Mouse (Mus musculus) Patski (cell line): Measurements from ENCODE around the gene Slc23a4. TPM values are rescaled to one million over a fixed set of nuclear protein-coding genes. Genes with fewer than 3 reads are reported as not detected.

Source experiments
- ATAC-seq: fragments of 100-300 bp; one replicate; pipeline ENCODE4 v1.8.0; 2021
- CTCF ChIA-PET: fragments of 350-600 bp; sonication (Branson Sonifier 250); formaldehyde crosslinking; loops from one replicate; lab custom pipeline; 2022; ENCODE audit warnings: inconsistent platforms; lab: Charles Lee
- POLR2A ChIA-PET: fragments of 350-600 bp; sonication (Branson Sonifier 250); formaldehyde crosslinking; loops from one replicate; lab custom pipeline; 2022; ENCODE audit warnings: antibody characterized with exemption, inconsistent platforms; lab: Charles Lee
- DNase-seq: peaks from one replicate; pipeline ENCODE4 v3.0.0-alpha.2; 2011; ENCODE audit warnings: low read depth, low spot score
- H3K27me3 ChIP-seq: fragments of 371-371 bp; one replicate; pipeline ENCODE4 v1.5.1; 2021
- CTCF ChIP-seq: fragments of 100-300 bp; IDR thresholded peaks from one replicate; pipeline ENCODE4 v1.5.1; 2021
- in situ Hi-C: fragments of 300-500 bp; cut with MboI; formaldehyde crosslinking; loops from 3 replicates; pipeline ENCODE4 v1.11.1; 2018; ENCODE audit warnings: low pct_unique_long_range_greater_than_20kb, mixed read lengths
- polyA plus RNA-seq: library from polyadenylated mRNA; unstranded; gene quantifications from one replicate; pipeline ENCODE4 v1.2.3, GENCODE M21; 2021

Slc23a4 gene
- polyA plus RNA-seq, 1 experiment from 2014 or later: 0.10 TPM

DNA sequence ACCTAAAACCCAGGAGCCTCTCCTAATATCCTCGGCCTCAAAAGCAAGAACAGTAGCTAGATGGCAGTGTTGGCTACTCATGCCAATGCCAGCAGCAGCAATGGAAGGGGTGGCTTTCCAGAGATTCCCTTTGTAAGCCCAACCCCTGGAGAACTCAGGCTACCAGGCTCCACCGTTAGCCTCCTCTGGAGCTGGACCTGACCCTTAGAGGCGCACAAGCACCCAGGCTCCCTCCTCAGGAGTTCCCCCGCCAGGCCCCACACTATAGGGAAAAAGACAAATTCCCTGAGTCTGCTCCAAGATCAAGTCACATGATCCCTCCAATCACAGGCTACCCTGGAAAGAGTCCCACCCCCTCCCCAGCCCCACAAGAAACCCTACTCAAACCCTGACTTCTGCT, 10.9 kb upstream of the Slc23a4 start:
- no peaks in the 10 kb centered on the region for H3K27me3 ChIP-seq
- CTCF ChIA-PET: no interaction called here
- ATAC-seq (no peak), DNase-seq (no peak)
- in situ Hi-C loops: loop anchor here (5.0 kb wide), 1 partner anchor 52 kb away; no protein-coding TSS in a partner anchor
- TF ChIP-seq CTCF: peak; percentile 52
- POLR2A ChIA-PET: no interaction called here

DNA sequence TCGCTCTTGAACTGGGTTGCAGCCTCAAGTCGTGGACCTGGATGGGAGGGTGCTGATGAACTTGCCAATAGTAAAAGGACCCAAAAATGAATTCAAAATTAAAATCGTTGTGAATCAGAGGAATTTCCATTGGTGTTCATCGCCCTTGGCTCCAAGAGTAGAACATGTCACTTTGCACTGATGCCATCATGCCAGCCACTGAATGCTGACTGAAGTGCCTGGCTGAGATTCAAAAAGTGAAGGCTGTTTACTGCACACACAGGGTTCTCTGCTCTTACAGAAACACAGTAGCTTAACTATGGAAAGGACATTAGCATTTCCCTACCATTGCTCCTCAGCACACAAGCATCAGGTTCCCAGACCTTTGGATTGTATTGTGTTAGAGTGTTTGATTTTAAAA, 8.3 kb upstream of the Slc23a4 start:
- H3K27me3 ChIP-seq: no peaks in the 10 kb centered on the region
- DNase-seq (no peak), ATAC-seq (no peak)
- POLR2A ChIA-PET: no interaction called here
- TF ChIP-seq CTCF: no peak
- in situ Hi-C loops: loop anchor here (5.0 kb wide), 1 partner anchor 49 kb away; no protein-coding TSS in a partner anchor
- CTCF ChIA-PET: no interaction called here

DNA sequence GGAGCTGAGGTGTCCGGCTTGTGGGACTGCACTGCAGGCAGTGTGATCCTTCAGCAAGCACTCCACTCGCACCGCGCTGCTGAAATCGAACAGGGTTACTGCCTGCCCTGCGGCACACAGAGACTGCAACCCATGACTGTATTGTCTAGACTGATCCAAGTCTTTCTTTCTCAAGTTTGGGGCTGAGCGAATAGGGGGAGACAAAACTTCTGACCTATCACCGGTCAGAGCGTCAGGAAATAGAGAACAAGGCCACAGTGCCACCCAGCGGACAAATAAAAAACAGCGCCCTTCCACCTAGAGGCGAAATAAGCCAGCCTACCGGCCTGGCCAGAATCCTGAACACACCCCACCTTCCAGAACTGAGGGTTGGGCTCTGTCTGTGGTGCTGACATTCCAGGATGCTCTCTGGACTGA, 7.1 kb upstream of the Slc23a4 start:
- in situ Hi-C loops: loop anchor here (5.0 kb wide), 1 partner anchor 48 kb away; no protein-coding TSS in a partner anchor
- peak; percentile 39 for DNase-seq
- no peaks in the 10 kb centered on the region for H3K27me3 ChIP-seq
- peak; percentile 62 for ATAC-seq
- CTCF ChIA-PET: interaction anchor here (1.0 to 2.1 kb wide), 4 partner anchors 17 to 58 kb away, joined by 3 to 6 read pairs (median 4); no protein-coding TSS in a partner anchor
- POLR2A ChIA-PET: no interaction called here
- TF ChIP-seq CTCF: peak; percentile 93

DNA sequence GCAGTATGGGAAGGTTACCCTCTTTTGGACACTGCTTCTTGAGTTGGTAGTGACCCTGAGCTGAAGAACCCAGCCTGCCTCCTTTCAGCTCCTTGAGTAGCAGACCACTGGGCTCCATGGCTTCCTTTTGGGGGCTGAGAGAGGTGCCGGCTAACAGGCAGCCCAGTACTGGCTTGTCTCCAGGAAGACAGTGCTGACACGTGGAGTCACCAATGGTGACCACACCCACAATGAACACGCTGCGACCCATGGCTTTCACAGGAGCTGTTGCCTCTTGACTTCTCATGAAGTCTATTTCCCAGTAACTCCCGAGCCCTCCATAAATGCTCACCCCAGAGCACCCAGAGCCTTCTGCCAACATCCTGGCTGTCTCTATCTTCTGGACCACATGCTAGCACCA, 6.5 kb upstream of the Slc23a4 start:
- no peak for ATAC-seq
- no peak for TF ChIP-seq CTCF
- DNase-seq: no peak
- no peaks in the 10 kb centered on the region for H3K27me3 ChIP-seq
- POLR2A ChIA-PET: interaction anchor here (0.6 kb wide), 1 partner anchor 67 kb away, joined by 4 read pairs; no protein-coding TSS in a partner anchor
- CTCF ChIA-PET: interaction anchor here (1.0 to 2.1 kb wide), 5 partner anchors 16 to 58 kb away, joined by 3 to 6 read pairs (median 3); no protein-coding TSS in a partner anchor
- in situ Hi-C loops: loop anchor here (5.0 kb wide), 1 partner anchor 47 kb away; no protein-coding TSS in a partner anchor

DNA sequence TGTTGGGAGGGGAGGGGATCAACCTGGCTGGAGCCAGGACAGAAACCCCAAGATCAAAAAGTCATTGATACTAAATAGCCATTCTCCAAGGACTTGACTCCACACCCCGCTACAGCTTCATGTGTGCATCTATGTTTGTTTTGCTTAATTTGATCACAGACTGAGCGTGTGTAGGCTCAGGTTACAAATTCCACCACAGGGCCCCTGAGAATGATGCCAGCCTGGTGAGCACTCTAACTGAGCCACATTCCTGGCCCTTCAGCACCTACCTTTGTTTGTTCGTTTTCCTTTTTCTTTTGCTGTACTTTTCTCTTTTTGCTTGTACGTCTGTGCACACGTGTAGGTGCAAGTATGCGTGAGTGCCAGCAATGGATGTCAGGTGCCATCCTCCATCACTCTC, 1.1 kb upstream of the Slc23a4 start:
- POLR2A ChIA-PET: interaction anchor here (0.8 kb wide), 1 partner anchor 32 kb away, joined by 4 read pairs; no protein-coding TSS in a partner anchor
- H3K27me3 ChIP-seq: no peaks in the 10 kb centered on the region
- no peak for ATAC-seq
- no peak for TF ChIP-seq CTCF
- no peak for DNase-seq
- CTCF ChIA-PET: interaction anchor here (0.7 kb wide), 1 partner anchor 32 kb away, joined by 3 read pairs; no protein-coding TSS in a partner anchor
- in situ Hi-C loops: no loop called here

DNA sequence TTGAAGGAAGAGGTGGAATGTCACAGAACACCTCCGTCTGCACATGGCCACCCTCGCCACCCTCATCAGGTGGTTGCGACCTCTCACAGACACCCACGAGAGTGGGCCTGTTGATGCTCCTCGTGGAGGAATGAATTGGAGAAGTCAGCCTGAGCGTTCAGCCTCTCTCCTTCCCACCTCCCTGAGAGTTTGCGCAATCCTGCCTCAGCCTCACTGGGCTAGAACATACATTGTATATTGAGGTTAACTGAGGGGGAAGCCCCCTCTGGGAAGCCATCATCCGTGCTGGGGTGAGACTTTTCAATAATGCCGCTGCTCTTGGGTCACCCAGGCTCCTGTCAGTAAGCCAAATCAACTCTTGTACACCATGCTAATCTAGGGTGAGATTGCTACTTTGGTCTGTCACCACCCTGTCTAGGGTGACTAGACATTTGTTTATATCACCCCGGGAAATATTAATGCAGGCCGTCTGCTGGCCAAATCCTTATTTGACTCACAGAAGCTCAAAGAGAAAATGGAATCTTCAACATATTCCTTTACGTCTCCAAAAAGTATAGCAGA, 1.0 kb downstream of the Slc23a4 start:
- ChIA-PET CTCF (no interaction called here), POLR2A (no interaction called here)
- H3K27me3 ChIP-seq: no peaks in the 10 kb centered on the region
- DNase-seq (no peak), ATAC-seq (no peak)
- no peak for TF ChIP-seq CTCF
- in situ Hi-C loops: no loop called here

DNA sequence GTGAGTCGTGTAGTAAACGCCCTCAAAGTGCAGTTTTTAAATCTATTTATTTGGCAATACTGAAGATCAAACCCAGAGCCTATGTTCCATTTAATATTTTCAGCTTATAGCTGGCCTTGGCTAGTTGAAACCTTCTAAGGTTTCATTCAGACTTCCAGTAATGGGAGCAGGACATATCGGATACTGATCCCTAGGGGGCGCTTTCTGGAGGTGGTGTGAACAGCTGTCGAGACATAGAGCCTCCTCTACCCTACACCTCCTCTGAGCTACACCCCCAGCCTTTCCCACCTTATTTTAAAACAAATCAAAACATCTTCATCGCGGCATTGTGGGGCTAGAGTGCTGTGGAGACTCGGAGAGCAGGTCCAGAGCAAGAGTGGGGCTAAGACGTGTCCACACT, 7.5 kb downstream of the Slc23a4 start:
- H3K27me3 ChIP-seq: no peaks in the 10 kb centered on the region
- DNase-seq (no peak), ATAC-seq (no peak)
- ChIA-PET POLR2A (no interaction called here), CTCF (interaction anchor here (1.1 to 2.1 kb wide), 3 partner anchors 12 to 25 kb away, joined by 3 to 6 read pairs (median 5); no protein-coding TSS in a partner anchor)
- in situ Hi-C loops: no loop called here
- no peak for TF ChIP-seq CTCF

DNA sequence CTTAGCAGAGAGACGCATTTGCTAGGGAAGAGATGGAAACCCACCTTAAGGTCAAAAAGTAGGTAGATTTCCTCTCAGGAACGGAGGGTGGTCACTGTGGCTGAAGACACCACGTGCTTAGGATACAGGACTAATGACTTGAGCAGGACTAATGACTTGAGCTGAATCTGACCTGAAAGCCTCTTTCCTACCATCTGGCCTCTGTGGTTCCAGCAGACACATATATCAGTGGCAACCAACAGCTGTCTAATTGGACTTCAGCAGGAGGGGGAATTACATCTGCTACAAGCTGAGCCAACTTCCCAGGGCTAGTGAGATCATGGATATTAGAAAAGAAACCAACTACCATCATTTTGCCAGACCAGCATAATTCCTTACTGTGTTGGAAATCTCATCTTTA, 8.9 kb downstream of the Slc23a4 start:
- in situ Hi-C loops: no loop called here
- no peaks in the 10 kb centered on the region for H3K27me3 ChIP-seq
- ChIA-PET POLR2A (no interaction called here), CTCF (interaction anchor here (2.1 kb wide), 1 partner anchor 15 kb away, joined by 6 read pairs; no protein-coding TSS in a partner anchor)
- ATAC-seq (no peak), DNase-seq (no peak)
- TF ChIP-seq CTCF: no peak

DNA sequence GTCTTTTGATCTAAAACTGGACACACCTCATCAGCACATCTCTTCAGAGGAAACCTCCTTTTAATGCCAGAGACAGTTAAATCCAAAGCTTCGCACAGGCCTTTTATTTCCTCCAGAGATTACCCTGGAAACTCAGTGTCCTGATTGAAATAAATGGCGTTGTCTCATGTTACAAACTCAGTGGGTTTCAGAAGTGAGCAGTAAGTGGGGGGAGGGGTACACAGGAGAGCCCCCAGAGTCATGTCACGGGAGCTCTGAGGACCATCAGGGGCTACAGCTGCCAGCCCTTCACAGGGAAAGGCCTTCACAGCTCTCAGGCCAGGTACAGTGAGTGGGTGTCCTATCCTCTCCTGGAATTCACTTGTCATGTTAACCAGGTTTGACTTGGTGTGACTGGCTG, 17.0 kb downstream of the Slc23a4 start:
- ChIA-PET POLR2A (no interaction called here), CTCF (interaction anchor here (1.0 kb wide), 1 partner anchor 15 kb away, joined by 3 read pairs; no protein-coding TSS in a partner anchor)
- no peak for TF ChIP-seq CTCF

DNA sequence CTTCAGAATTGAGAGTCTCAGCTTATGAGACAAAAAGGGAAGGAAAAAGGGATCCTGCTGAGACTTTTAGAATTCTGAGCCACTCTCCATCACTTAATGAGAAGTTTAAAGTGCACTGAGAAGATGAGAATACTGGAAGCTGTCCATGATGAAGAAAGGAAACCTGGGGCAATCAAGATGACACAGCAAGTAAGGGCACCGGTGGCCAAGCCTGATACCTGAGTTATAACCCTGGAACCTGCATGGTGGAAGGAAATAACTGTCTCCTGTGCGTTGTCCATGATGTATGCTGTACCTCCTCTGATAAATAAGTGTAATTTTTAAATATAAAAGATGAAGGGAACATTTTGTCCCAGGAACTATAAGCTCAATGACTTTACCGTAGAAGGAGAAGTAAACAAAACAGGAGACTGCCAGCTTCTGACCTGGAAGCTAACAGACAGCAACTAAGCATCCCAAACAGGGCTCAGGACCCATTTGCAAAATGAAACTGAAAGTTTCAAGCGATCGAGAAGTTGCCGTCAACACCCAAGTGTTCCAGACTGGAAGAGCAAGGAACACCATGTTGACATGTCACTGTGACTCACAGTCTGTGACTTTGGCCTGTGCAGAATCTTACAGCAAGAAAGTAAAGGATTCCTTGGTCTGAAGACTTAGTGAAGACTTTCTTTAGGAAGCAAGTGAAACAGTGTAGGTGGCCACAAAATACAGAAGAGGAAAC, 22.2 kb downstream of the Slc23a4 start:
- ChIA-PET POLR2A (no interaction called here), CTCF (interaction anchor here (1.6 kb wide), 1 partner anchor 16 kb away, joined by 3 read pairs; no protein-coding TSS in a partner anchor)
- no peak for TF ChIP-seq CTCF
- in situ Hi-C loops: no loop called here
- no peak for DNase-seq
- no peaks in the 10 kb centered on the region for H3K27me3 ChIP-seq
- no peak for ATAC-seq

More for the DNA sequence above, 17.0 kb downstream of the Slc23a4 start:
- DNase-seq: no peak
- no peaks in the 10 kb centered on the region for H3K27me3 ChIP-seq
- in situ Hi-C loops: no loop called here
- no peak for ATAC-seq
